Mouse (Mus musculus) lung, adult 2 months (tissue): Measurements from ENCODE around the gene Tpm1.
A peak's percentile ranks its signal among the peaks of the same experiment; 100 is the strongest.

Experiments
- CTCF ChIP-seq: fragments of 200-500 bp; IDR thresholded peaks from 2 replicates; pipeline ENCODE4 v1.5.1; 2011; ENCODE audit warnings: mild to moderate bottlenecking, low read length, control low read depth; ENCODE audit not compliant: insufficient read depth
- POLR2A ChIP-seq: fragments of 200-500 bp; IDR thresholded peaks from 2 replicates; pipeline ENCODE4 v1.6.1; 2011; ENCODE audit warnings: low read depth, mild to moderate bottlenecking, control low read depth, low read length, borderline replicate concordance; ENCODE audit errors: extremely low read depth

- peak; percentile 26; the same call in 1 of the 2 replicates for TF ChIP-seq POLR2A
- TF ChIP-seq CTCF = no peak
Measured at GRCm38 (mm10) chr9:66975239-66975645, 74.0 kb downstream of the Tpm1 start, which contains the start of gene Lactb.
